Mouse (Mus musculus): ENCODE data around the gene Ppil4. TPM values are rescaled to one million over a fixed set of nuclear protein-coding genes. Genes with fewer than 3 reads are reported as not detected.

The Ppil4 gene
- polyA plus RNA-seq, 1 experiment: 22.3 TPM

GRCm38 (mm10) chr10:7825281-7825665 is 32.6 kb downstream of the Ppil4 start:
- DNase-seq: no peak
- no peak overlapping the region for H3K4me3 ChIP-seq (replicated peaks; ENCODE audit: insufficient read depth, low read depth, low read length)
- WGBS: 89% methylated on average over 4 of the region's 4 CpGs

GRCm38 (mm10) chr10:7826106-7826505 is 33.4 kb downstream of the Ppil4 start:
- no peaks in the 10 kb centered on the region for H3K27me3 ChIP-seq (ENCODE audit: control insufficient read depth, insufficient read depth, low read length)
- H3K4me3 ChIP-seq (replicated peaks; ENCODE audit: insufficient read depth, low read depth, low read length): no peak overlapping the region
- H3K4me1 ChIP-seq (ENCODE audit: control insufficient read depth, insufficient read depth, low read length): no peaks in the 10 kb centered on the region
- no peak overlapping the region for H3K27ac ChIP-seq (ENCODE audit: insufficient read depth, low read length)
- DNase-seq: no peak
- TF ChIP-seq POLR2A (IDR thresholded peaks at IDR 0.05; ENCODE audit: borderline replicate concordance, insufficient read depth, low read length) (no peak), CTCF (IDR thresholded peaks at IDR 0.05; ENCODE audit: borderline replicate concordance, insufficient read depth, low read depth, low read length) (no peak)
- 93% methylated on average over 9 of the region's 9 CpGs for WGBS

More at GRCm38 (mm10) chr10:7825281-7825665, 32.6 kb downstream of the Ppil4 start:
- no peaks in the 10 kb centered on the region for H3K27me3 ChIP-seq (ENCODE audit: control insufficient read depth, insufficient read depth, low read length)
- no peaks in the 10 kb centered on the region for H3K4me1 ChIP-seq (ENCODE audit: control insufficient read depth, insufficient read depth, low read length)
- no peak overlapping the region for H3K27ac ChIP-seq (ENCODE audit: insufficient read depth, low read length)
- TF ChIP-seq CTCF (IDR thresholded peaks at IDR 0.05; ENCODE audit: borderline replicate concordance, insufficient read depth, low read depth, low read length) (no peak), POLR2A (IDR thresholded peaks at IDR 0.05; ENCODE audit: borderline replicate concordance, insufficient read depth, low read length) (no peak)

GRCm38 (mm10) chr10:7832171-7832676 is 39.5 kb downstream of the Ppil4 start, which contains the start of gene Zc3h12d:
Gene Zc3h12d, plus strand, starts transcription at chr10:7832470.
- TF ChIP-seq CTCF (IDR thresholded peaks at IDR 0.05; ENCODE audit: borderline replicate concordance, insufficient read depth, low read depth, low read length): no peak
- TF ChIP-seq POLR2A (IDR thresholded peaks at IDR 0.05; ENCODE audit: borderline replicate concordance, insufficient read depth, low read length): no peak
- Histone ChIP-seq H3K4me3 (replicated peaks; ENCODE audit: insufficient read depth, low read depth, low read length) (no peak within 1 kb of the TSS), H3K4me1 (ENCODE audit: control insufficient read depth, insufficient read depth, low read length) (no peaks in the 10 kb centered on the region), H3K27me3 (ENCODE audit: control insufficient read depth, insufficient read depth, low read length) (no peaks in the 10 kb centered on the region), H3K27ac (ENCODE audit: insufficient read depth, low read length) (no peak within 1 kb of the TSS)
- WGBS: 16% methylated on average over 15 of the region's 15 CpGs
- DNase-seq: no peak

GRCm38 (mm10) chr10:7833377-7834165 is 40.9 kb downstream of the Ppil4 start:
- 88% methylated on average over 9 of the region's 9 CpGs for WGBS
- H3K27ac ChIP-seq (ENCODE audit: insufficient read depth, low read length): no peak overlapping the region
- no peak overlapping the region for H3K4me3 ChIP-seq (replicated peaks; ENCODE audit: insufficient read depth, low read depth, low read length)
- no peaks in the 10 kb centered on the region for H3K27me3 ChIP-seq (ENCODE audit: control insufficient read depth, insufficient read depth, low read length)
- TF ChIP-seq CTCF (IDR thresholded peaks at IDR 0.05; ENCODE audit: borderline replicate concordance, insufficient read depth, low read depth, low read length) (no peak), POLR2A (IDR thresholded peaks at IDR 0.05; ENCODE audit: borderline replicate concordance, insufficient read depth, low read length) (no peak)
- H3K4me1 ChIP-seq (ENCODE audit: control insufficient read depth, insufficient read depth, low read length): no peaks in the 10 kb centered on the region
- DNase-seq: no peak

- Histone ChIP-seq H3K4me3 (replicated peaks; ENCODE audit: insufficient read depth, low read depth, low read length) (no peak overlapping the region), H3K27ac (ENCODE audit: insufficient read depth, low read length) (no peak overlapping the region), H3K27me3 (ENCODE audit: control insufficient read depth, insufficient read depth, low read length) (no peaks in the 10 kb centered on the region), H3K4me1 (ENCODE audit: control insufficient read depth, insufficient read depth, low read length) (peaks cover 7% of the 10 kb centered on the region)
- TF ChIP-seq CTCF (IDR thresholded peaks at IDR 0.05; ENCODE audit: borderline replicate concordance, insufficient read depth, low read depth, low read length) (no peak), POLR2A (IDR thresholded peaks at IDR 0.05; ENCODE audit: borderline replicate concordance, insufficient read depth, low read length) (no peak)
- DNase-seq: no peak
- 74% methylated on average over 10 of the region's 10 CpGs for WGBS
These were observed 42.1 kb downstream of the Ppil4 start for GRCm38 (mm10) chr10:7834671-7835225.

GRCm38 (mm10) chr10:7836902-7837301 is 44.2 kb downstream of the Ppil4 start:
- Histone ChIP-seq H3K27ac (ENCODE audit: insufficient read depth, low read length) (no peak overlapping the region), H3K4me1 (ENCODE audit: control insufficient read depth, insufficient read depth, low read length) (peaks cover 9% of the 10 kb centered on the region), H3K27me3 (ENCODE audit: control insufficient read depth, insufficient read depth, low read length) (no peaks in the 10 kb centered on the region), H3K4me3 (replicated peaks; ENCODE audit: insufficient read depth, low read depth, low read length) (no peak overlapping the region)
- TF ChIP-seq CTCF (IDR thresholded peaks at IDR 0.05; ENCODE audit: borderline replicate concordance, insufficient read depth, low read depth, low read length) (no peak), POLR2A (IDR thresholded peaks at IDR 0.05; ENCODE audit: borderline replicate concordance, insufficient read depth, low read length) (no peak)
- WGBS: 78% methylated on average over 2 of the region's 2 CpGs
- no peak for DNase-seq

GRCm38 (mm10) chr10:7837446-7837845 is 44.8 kb downstream of the Ppil4 start:
- TF ChIP-seq POLR2A (IDR thresholded peaks at IDR 0.05; ENCODE audit: borderline replicate concordance, insufficient read depth, low read length) (no peak), CTCF (IDR thresholded peaks at IDR 0.05; ENCODE audit: borderline replicate concordance, insufficient read depth, low read depth, low read length) (no peak)
- peaks cover 9% of the 10 kb centered on the region for H3K4me1 ChIP-seq (ENCODE audit: control insufficient read depth, insufficient read depth, low read length)
- WGBS: 90% methylated on average over 8 of the region's 8 CpGs

GRCm38 (mm10) chr10:7838036-7838435 is 45.3 kb downstream of the Ppil4 start:
- Histone ChIP-seq H3K27me3 (ENCODE audit: control insufficient read depth, insufficient read depth, low read length) (no peaks in the 10 kb centered on the region), H3K4me1 (ENCODE audit: control insufficient read depth, insufficient read depth, low read length) (peaks cover 9% of the 10 kb centered on the region), H3K4me3 (replicated peaks; ENCODE audit: insufficient read depth, low read depth, low read length) (no peak overlapping the region), H3K27ac (ENCODE audit: insufficient read depth, low read length) (no peak overlapping the region)
- DNase-seq: no peak
- TF ChIP-seq POLR2A (IDR thresholded peaks at IDR 0.05; ENCODE audit: borderline replicate concordance, insufficient read depth, low read length) (no peak), CTCF (IDR thresholded peaks at IDR 0.05; ENCODE audit: borderline replicate concordance, insufficient read depth, low read depth, low read length) (no peak)
- WGBS: 79% methylated on average over 8 of the region's 8 CpGs

More at GRCm38 (mm10) chr10:7837446-7837845, 44.8 kb downstream of the Ppil4 start:
- H3K27ac ChIP-seq (ENCODE audit: insufficient read depth, low read length): no peak overlapping the region
- DNase-seq: no peak
- H3K27me3 ChIP-seq (ENCODE audit: control insufficient read depth, insufficient read depth, low read length): no peaks in the 10 kb centered on the region
- no peak overlapping the region for H3K4me3 ChIP-seq (replicated peaks; ENCODE audit: insufficient read depth, low read depth, low read length)

Measured in cerebellum, adult 2 months (tissue).